Mouse (Mus musculus): ENCODE measurements at regions not wholly inside any gene's neighbourhood (a gene's known extent, or its start where the extent isn't known, plus 50 kb on each side); places are given as distances from the start of the nearest gene placed in this dataset.

- 39% methylated on average over 6 of the region's 6 CpGs for WGBS
- TF ChIP-seq CTCF (IDR thresholded peaks at IDR 0.05; ENCODE audit: borderline replicate concordance, insufficient read depth, low read depth, low read length) (no peak), POLR2A (IDR thresholded peaks at IDR 0.05; ENCODE audit: borderline replicate concordance, insufficient read depth, low read length) (no peak)
Measured at GRCm38 (mm10) chr12:27502716-27503486, 160.5 kb upstream of the Sox11 start.

GRCm38 (mm10) chr12:27500516-27500915 lies 158.1 kb upstream of the Sox11 start:
- Histone ChIP-seq H3K27me3 (ENCODE audit: control insufficient read depth, insufficient read depth, low read length) (no peaks in the 10 kb centered on the region), H3K27ac (ENCODE audit: insufficient read depth, low read length) (no peak overlapping the region), H3K4me3 (replicated peaks; ENCODE audit: insufficient read depth, low read depth, low read length) (no peak overlapping the region), H3K4me1 (ENCODE audit: control insufficient read depth, insufficient read depth, low read length) (no peaks in the 10 kb centered on the region)
- TF ChIP-seq POLR2A (IDR thresholded peaks at IDR 0.05; ENCODE audit: borderline replicate concordance, insufficient read depth, low read length) = no peak
- TF ChIP-seq CTCF (IDR thresholded peaks at IDR 0.05; ENCODE audit: borderline replicate concordance, insufficient read depth, low read depth, low read length) = no peak
- no peak for DNase-seq
- WGBS = 44% methylated on average over 5 of the region's 5 CpGs

More at GRCm38 (mm10) chr12:27502716-27503486, 160.5 kb upstream of the Sox11 start:
- Histone ChIP-seq H3K4me1 (ENCODE audit: control insufficient read depth, insufficient read depth, low read length) (no peaks in the 10 kb centered on the region), H3K27me3 (ENCODE audit: control insufficient read depth, insufficient read depth, low read length) (no peaks in the 10 kb centered on the region), H3K27ac (ENCODE audit: insufficient read depth, low read length) (no peak overlapping the region), H3K4me3 (replicated peaks; ENCODE audit: insufficient read depth, low read depth, low read length) (no peak overlapping the region)
- DNase-seq = no peak

GRCm38 (mm10) chr12:27499276-27499675 lies 156.9 kb upstream of the Sox11 start:
- TF ChIP-seq POLR2A (IDR thresholded peaks at IDR 0.05; ENCODE audit: borderline replicate concordance, insufficient read depth, low read length) (no peak), CTCF (IDR thresholded peaks at IDR 0.05; ENCODE audit: borderline replicate concordance, insufficient read depth, low read depth, low read length) (no peak)
- 23% methylated on average over 2 of the region's 2 CpGs for WGBS

GRCm38 (mm10) chr12:27496826-27497557 lies 154.6 kb upstream of the Sox11 start:
- no peaks in the 10 kb centered on the region; the same call in 1 of the 2 replicates for H3K27me3 ChIP-seq (ENCODE audit: control insufficient read depth, insufficient read depth, low read length)
- no peak overlapping the region for H3K27ac ChIP-seq (ENCODE audit: insufficient read depth, low read length)
- TF ChIP-seq CTCF (IDR thresholded peaks at IDR 0.05; ENCODE audit: borderline replicate concordance, insufficient read depth, low read depth, low read length) (no peak), POLR2A (IDR thresholded peaks at IDR 0.05; ENCODE audit: borderline replicate concordance, insufficient read depth, low read length) (no peak)
- no peak for DNase-seq
- WGBS = 74% methylated on average over 6 of the region's 6 CpGs
- no peak overlapping the region for H3K4me3 ChIP-seq (replicated peaks; ENCODE audit: insufficient read depth, low read depth, low read length)
- H3K4me1 ChIP-seq (ENCODE audit: control insufficient read depth, insufficient read depth, low read length) = no peaks in the 10 kb centered on the region; the same call in 1 of the 2 replicates

More at GRCm38 (mm10) chr12:27499276-27499675, 156.9 kb upstream of the Sox11 start:
- Histone ChIP-seq H3K27me3 (ENCODE audit: control insufficient read depth, insufficient read depth, low read length) (no peaks in the 10 kb centered on the region), H3K4me1 (ENCODE audit: control insufficient read depth, insufficient read depth, low read length) (no peaks in the 10 kb centered on the region), H3K4me3 (replicated peaks; ENCODE audit: insufficient read depth, low read depth, low read length) (no peak overlapping the region), H3K27ac (ENCODE audit: insufficient read depth, low read length) (no peak overlapping the region)
- no peak for DNase-seq

GRCm38 (mm10) chr12:27492270-27492669 lies 149.9 kb upstream of the Sox11 start:
- H3K27ac ChIP-seq (ENCODE audit: insufficient read depth, low read length) = no peak overlapping the region
- no peak for DNase-seq
- TF ChIP-seq POLR2A (IDR thresholded peaks at IDR 0.05; ENCODE audit: borderline replicate concordance, insufficient read depth, low read length) = no peak
- TF ChIP-seq CTCF (IDR thresholded peaks at IDR 0.05; ENCODE audit: borderline replicate concordance, insufficient read depth, low read depth, low read length) = no peak
- 13% methylated on average over 2 of the region's 2 CpGs for WGBS
- no peaks in the 10 kb centered on the region; the same call in 1 of the 2 replicates for H3K4me1 ChIP-seq (ENCODE audit: control insufficient read depth, insufficient read depth, low read length)
- H3K4me3 ChIP-seq (replicated peaks; ENCODE audit: insufficient read depth, low read depth, low read length) = no peak overlapping the region
- H3K27me3 ChIP-seq (ENCODE audit: control insufficient read depth, insufficient read depth, low read length) = no peaks in the 10 kb centered on the region; the same call in 1 of the 2 replicates

- no peaks in the 10 kb centered on the region; the same call in 1 of the 2 replicates for H3K27me3 ChIP-seq (ENCODE audit: control insufficient read depth, insufficient read depth, low read length)
- TF ChIP-seq CTCF (IDR thresholded peaks at IDR 0.05; ENCODE audit: borderline replicate concordance, insufficient read depth, low read depth, low read length) (no peak), POLR2A (IDR thresholded peaks at IDR 0.05; ENCODE audit: borderline replicate concordance, insufficient read depth, low read length) (no peak)
- H3K27ac ChIP-seq (ENCODE audit: insufficient read depth, low read length) = no peak overlapping the region
- H3K4me3 ChIP-seq (replicated peaks; ENCODE audit: insufficient read depth, low read depth, low read length) = no peak overlapping the region
- no peak for DNase-seq
- no peaks in the 10 kb centered on the region for H3K4me1 ChIP-seq (ENCODE audit: control insufficient read depth, insufficient read depth, low read length)
Measured at GRCm38 (mm10) chr12:27481230-27481629, 138.9 kb upstream of the Sox11 start.

- 20% methylated on average over 7 of the region's 7 CpGs for WGBS
- DNase-seq = no peak
Measured at GRCm38 (mm10) chr12:27479601-27480001, 137.2 kb upstream of the Sox11 start.

More at GRCm38 (mm10) chr12:27479601-27480001, 137.2 kb upstream of the Sox11 start:
- H3K4me3 ChIP-seq (replicated peaks; ENCODE audit: insufficient read depth, low read depth, low read length) = no peak overlapping the region
- no peak overlapping the region for H3K27ac ChIP-seq (ENCODE audit: insufficient read depth, low read length)
- H3K4me1 ChIP-seq (ENCODE audit: control insufficient read depth, insufficient read depth, low read length) = no peaks in the 10 kb centered on the region
- no peaks in the 10 kb centered on the region; the same call in 1 of the 2 replicates for H3K27me3 ChIP-seq (ENCODE audit: control insufficient read depth, insufficient read depth, low read length)
- TF ChIP-seq POLR2A (IDR thresholded peaks at IDR 0.05; ENCODE audit: borderline replicate concordance, insufficient read depth, low read length) (no peak), CTCF (IDR thresholded peaks at IDR 0.05; ENCODE audit: borderline replicate concordance, insufficient read depth, low read depth, low read length) (no peak)
